Mouse (Mus musculus): ENCODE measurements around the gene Ntrk3.
A peak's percentile ranks its signal among the peaks of the same experiment; 100 is the strongest.

Gene Ntrk3

DNA sequence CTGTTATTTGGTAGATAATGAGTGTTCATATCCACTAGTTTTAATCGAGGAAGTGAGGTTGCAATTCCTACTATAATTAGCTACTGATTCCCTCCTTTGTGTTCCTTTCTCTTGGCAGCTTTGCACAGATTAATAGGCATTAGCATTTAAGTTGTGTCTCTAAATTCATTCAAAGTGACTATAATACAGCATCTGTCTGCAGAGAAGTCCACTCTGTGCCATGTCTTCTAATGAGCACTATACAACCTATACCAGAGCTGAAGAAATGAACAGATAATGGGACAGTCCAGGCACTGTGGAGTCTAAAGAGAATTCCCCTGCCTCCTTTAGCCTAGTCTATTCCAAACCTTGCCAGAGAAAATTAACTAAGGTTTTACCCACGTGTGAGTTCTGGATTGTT lies 498.8 kb downstream of the Ntrk3 start:
- DNase-seq (ENCODE audit: low read depth, low spot score): no peak

DNA sequence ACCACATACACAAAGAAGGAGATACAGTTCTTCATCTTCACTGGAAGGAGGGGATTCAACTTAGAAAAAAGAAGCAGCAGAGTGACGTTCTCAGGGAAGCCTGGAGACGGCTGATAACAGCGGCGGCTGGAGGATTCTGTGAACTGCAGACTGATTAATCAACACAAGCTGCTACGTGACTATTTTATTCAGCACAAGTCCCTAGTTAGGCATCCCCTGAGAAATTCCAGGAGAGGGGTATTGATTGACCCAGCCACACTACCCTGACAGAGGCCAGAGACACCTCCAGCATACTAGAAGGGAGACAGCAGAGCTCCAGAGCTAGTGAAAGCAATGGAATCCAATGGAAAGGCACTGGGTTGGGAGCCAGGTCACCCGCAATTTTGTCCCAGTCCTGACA lies 516.1 kb downstream of the Ntrk3 start:
- no peak for DNase-seq (ENCODE audit: low read depth, low spot score)

DNA sequence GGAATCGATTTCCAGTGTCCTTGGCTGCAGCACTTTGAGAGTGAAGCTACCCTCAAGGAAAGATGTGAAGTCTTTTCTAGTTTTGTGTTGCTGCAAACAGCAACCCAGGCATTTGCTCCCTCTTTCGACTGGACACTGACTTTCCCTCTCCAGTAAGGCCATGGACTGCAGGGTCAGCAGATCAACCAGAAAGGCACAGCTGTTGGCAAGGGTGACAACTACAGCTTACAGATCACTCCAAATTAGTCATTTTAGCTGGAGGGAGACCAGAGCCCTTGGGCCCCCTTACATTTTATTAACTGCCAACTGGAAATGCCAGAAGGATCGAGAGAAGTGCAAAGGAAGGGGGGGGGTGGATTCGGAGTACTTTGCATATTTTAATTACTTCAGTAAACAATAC lies 516.9 kb downstream of the Ntrk3 start:
- DNase-seq (ENCODE audit: low read depth, low spot score): no peak

DNA sequence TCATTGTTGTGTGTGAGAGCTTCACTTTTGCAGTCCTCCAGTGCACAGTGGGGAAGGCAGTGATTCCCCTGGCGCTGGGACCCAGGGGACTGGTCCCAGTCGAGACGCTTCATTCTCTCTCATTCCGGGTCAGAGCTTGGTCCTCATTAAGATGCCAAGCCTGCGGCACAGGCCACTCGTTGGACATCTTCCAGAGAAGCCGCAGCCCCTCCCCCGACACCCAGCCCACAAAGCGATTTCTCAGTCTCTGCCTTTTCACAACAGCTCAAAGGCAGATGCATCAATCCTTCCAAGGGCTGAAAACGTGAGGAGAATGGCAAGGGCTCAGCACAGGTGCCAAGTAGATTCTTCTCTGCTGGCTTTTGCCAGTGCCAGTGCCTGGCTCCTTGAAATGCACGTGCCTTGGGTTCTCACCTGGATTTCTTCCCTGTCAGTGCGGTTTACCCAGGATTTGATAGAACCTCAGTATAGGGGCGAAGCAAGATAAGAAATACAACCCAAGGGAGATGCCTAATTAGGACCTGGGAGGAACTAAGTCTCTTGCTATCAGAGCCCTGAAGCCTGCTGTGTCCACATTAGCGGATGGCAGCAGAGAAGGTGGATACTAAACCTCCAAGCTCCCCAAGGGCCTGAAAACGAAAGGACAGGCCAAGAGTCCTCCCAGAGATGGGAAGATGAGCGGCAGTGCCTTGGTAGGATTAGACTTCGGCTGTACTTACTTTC lies 546.7 kb downstream of the Ntrk3 start:
- DNase-seq (ENCODE audit: low read depth, low spot score): peak; percentile 56

DNA sequence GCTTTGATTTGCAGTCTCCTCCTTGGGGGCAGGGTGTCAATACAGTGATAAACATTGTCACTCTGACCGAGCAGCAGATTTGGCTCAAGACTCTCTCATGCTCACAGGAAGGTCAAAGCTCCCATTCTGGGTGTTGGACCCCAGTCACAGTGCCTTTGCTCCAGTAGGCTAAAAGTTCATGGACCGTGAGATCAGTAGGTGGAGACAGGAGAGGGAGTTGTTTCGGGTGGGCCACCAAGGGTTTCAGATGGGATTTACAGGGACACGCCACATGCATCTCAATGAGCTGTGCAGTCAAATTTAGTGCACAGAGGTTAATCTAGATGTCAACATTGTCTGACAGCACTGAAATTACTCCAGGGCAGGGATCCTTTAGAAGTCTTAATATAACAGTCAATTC lies 552.2 kb downstream of the Ntrk3 start:
- no peak for DNase-seq (ENCODE audit: low read depth, low spot score)

DNA sequence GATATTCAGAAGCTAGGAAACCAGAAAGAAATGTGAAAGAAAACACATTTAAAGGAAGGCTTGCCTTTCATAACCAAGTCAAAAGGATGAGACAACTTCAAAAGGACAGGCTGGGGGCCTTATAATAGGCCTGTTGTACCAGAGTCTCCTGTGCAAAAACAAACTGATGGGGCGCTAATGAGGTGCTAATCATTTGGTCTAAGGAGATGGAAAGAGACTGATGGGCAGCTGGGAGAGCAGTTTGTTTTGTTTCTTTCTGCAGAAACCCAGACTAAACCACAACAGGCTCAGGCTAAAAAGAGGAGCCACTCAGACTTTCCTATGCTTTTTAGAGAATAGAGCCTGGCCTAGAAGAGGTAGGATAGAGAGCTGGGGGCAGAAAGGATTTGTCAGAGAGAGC lies 554.4 kb downstream of the Ntrk3 start:
- no peak for DNase-seq (ENCODE audit: low read depth, low spot score)

DNA sequence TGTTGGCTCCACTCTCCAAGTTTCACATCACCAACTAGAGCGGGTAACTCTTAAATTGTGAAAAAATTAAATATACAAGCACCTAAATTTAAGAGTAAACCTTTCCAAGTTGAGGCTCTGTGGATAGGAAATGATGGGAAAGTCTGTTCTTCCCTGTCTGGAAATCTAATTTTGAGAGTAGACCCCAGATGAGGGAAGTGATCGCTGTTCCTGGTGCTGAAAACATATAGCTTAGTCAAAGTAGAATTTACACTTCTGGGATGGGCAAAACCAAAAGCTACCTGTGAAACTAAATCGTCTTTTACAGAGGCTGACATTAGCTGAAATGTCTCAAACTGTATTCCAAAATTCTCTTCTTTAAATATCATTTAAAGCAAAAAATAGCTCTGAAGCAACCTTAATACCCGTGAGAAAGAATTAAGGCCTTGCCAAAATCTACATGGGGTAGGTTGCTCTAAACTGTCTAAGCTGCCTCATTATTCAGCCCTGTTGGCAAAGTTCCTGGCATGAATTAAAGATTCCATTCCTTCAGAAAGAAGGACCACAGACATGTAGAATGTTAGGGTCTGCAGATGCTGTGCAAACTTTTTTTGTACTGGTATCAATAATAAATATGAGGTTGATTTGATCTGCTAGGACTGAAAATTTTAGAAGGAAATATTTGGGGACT lies 557.7 kb downstream of the Ntrk3 start:
- no peak for DNase-seq (ENCODE audit: low read depth, low spot score)

DNA sequence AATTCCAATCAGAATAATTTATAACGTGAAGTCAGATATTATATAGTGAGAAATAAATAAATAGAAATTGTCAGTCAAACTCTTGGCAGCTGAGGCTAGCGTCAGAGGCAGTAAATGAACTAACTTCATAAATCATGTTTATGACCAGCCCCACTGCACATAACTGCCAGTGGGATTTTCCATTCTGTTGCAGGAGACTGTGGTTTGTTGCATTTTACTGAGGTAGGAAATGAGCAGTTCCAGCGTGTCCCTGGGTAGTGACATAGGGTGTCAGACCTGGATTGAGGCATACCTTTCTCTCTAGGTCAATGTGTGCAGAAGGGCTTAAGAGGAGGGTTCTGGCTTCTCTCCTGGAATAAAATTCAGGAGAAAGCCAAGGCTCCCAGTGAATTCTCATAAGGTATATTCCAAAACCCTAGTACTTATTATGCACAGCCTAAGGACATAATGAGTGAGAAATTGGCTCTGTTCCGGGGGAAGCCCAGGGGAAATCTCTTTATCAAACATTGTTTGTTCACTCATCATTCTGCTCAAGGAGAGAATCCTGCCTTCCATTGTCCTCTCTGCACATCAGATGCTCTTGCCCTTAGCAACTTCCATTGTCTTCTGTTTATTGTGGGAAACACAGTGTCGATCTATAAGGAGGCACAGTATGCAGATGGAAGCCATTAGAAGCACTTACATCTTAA lies 565.4 kb downstream of the Ntrk3 start:
- no peak for DNase-seq (ENCODE audit: low read depth, low spot score)

DNA sequence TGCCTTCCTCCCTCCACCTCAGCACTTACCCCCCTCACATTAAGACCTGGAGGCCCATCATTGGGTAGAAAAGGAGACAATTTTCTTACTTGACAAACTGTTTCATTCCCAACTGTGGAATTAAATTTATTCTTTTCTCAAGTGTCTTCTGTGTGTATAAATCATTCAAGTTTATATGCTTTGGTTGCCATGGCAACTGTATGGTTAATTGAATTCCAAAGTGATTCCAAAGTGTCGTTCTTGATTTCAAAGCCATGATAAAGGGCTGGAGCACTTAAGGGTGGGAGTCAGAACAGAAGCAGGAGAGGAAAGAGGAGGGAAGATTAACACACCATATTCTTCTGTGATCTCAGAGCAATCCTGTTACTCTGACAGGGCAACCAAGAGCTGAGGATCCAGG lies 572.3 kb downstream of the Ntrk3 start:
- DNase-seq (ENCODE audit: low read depth, low spot score): no peak

DNA sequence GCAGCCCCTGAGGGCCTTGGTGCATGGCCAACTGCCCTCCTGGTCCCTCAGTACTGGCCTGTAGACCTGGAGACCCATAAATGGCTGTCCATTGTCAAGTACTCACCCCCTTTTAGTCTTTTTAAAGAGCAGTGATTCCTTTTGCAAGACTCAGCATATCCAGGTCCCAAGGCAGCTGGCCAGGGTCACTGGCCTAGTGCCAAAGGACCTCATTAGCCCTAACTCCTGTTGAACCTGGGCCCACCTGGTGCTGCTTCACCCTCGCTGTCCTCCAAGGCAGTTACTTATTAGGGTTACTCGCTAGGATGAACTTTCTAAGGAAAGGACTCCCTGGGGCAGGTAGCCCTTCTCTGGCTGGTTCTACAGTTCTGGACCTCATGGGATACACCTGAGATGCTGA lies 579.9 kb downstream of the Ntrk3 start:
- no peak for DNase-seq (ENCODE audit: low read depth, low spot score)

DNA sequence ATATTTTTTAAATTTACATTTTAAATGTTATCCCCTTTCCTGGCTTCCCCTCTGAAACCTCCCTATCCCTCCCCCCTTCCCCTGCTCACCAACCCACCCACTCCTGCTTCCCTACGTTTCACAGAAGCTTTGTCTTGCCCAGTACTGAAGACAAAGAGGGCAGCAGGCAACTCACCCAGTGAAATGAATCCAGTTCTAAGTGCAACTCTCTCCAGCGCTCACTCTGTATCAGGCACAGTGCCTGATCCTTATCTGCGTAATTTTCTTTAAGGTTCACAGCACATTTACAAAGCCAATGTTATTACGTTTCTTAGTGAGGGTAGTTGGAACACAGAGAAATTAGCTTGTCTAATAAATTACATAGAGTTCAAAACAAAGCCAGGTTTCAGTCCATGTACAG lies 592.6 kb downstream of the Ntrk3 start:
- no peak for DNase-seq (ENCODE audit: low read depth, low spot score)

DNA sequence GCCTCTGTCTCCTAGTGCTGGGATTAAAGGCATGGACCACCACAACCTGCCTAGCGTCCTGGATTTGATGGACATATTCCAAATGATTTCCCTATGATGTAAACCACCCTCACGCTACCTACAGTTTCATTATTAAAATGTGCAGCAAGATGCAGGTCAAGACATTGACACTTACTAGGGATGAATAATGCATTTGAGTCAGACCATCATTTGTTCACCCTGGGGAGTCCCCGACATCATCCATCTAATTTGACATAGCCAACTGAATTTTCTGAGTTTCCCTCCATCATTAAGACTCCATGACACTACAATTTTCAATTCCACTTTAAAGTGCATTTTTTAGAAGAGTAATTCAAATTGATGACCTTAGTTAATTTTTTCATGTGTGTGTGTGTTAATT lies 593.0 kb downstream of the Ntrk3 start:
- DNase-seq (ENCODE audit: low read depth, low spot score): no peak

DNA sequence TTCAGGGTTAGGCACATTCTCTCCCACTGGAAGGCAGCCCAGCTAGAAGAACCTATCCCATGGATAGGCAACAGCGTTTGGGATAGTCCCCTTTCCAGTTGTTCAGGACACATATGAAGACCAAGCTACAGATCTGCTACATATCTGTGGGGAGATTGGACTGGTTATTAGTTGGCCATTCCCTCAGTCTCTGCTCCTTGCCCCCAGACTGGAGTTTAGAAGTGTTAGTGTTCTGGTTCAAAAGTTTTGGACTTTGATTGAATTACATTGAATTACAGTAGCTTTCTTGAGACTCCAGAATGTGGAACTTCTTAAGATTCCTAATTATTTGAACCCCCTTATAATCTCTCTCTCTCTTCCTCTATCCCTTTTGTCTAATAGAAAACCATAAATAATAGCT lies 607.8 kb downstream of the Ntrk3 start:
- no peak for DNase-seq (ENCODE audit: low read depth, low spot score)

All from mesoderm, embryonic 11.5 days (tissue).